Mouse (Mus musculus): ENCODE measurements around the gene Astn1. TPM values are rescaled to one million over a fixed set of nuclear protein-coding genes. Genes with fewer than 3 reads are reported as not detected.

Astn1 gene
- total and polyA plus RNA-seq, 2 experiments from 2014 or later = 0.10 to 0.95 TPM

DNA sequence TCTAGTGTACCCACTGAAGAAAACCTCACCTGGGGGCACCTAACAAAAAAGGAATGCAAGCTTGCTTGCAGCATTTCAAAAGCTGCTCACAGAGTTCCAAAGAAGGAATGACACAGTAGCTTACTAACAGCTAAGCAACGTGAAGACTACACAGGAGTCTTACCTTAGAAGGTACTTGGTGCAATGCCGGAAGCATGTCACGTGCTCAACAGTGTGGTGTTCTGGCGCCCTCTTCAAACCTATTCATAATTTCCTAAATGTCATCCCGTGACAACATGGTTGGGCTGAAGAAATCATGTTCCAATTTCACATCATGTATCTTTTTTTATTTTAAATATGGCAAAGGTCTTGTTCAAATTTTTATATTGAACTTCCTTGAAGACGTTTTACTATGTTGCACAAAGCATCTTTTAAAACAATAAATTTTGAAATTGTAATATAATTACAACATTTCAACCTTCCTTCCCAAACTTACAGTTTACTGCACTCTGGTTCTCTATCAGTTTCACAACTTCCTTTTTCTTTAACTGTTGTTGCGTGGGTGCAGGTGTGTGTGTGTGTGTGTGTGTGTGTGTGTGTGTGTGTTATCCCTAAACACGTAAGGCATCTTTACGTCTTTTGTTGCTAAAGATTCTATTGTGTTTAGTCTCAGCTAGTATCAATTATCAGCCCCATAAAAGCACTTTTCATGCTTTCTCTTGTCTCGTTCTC lies 335.9 kb downstream of the Astn1 start:
- H3K4me3 ChIP-seq (ENCODE audit: low read depth, low read length) = no peak overlapping the region
- H3K27ac ChIP-seq (ENCODE audit: low read depth) = no peak overlapping the region
- ATAC-seq (ENCODE audit: insufficient read depth, low read depth) (no peak), DNase-seq (ENCODE audit: low spot score) (no peak)
- no peaks in the 10 kb centered on the region for H3K27me3 ChIP-seq (ENCODE audit: control insufficient read depth, insufficient read depth, low read length)
- H3K4me1 ChIP-seq (ENCODE audit: control insufficient read depth, insufficient read depth) = no peaks in the 10 kb centered on the region
- no peak for TF ChIP-seq EP300 (IDR thresholded peaks at IDR 0.05; ENCODE audit: low read depth)
- no peak for TF ChIP-seq CTCF (IDR thresholded peaks at IDR 0.05; ENCODE audit: low read depth)
- no peak overlapping the region for H3K4me2 ChIP-seq (ENCODE audit: low read depth, low read length)
- no peaks in the 10 kb centered on the region for H3K9me3 ChIP-seq (replicated peaks; ENCODE audit: control insufficient read depth, low read length)
- 80% methylated on average over 10 of the region's 10 CpGs for WGBS
- no peaks in the 10 kb centered on the region for H3K36me3 ChIP-seq (replicated peaks; ENCODE audit: control insufficient read depth, insufficient read depth, low read length)
- H3K9ac ChIP-seq (replicated peaks; ENCODE audit: low read depth, low read length) = no peak overlapping the region

DNA sequence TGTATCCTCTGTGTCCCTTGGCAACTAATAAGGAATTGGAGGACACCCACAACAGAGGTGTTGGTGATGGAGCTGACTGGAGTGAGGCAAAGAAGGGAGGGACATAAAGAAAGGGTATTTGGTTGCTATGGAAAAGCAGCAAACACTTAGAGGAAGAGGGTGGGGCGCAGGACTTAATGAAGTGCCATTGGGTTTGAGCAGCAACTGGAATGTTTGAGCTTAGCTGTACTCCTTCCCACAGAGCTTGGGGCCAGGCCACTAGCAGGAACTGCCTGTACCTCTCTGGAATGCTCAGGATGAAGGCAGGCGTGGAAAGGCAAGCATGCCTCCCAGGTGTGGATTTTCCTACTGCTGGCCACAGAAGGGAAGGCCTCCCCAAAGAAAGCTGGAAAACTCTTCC lies 337.2 kb downstream of the Astn1 start:
- DNase-seq (ENCODE audit: low spot score) (no peak), ATAC-seq (ENCODE audit: insufficient read depth, low read depth) (no peak)
- H3K36me3 ChIP-seq (replicated peaks; ENCODE audit: control insufficient read depth, insufficient read depth, low read length) = no peaks in the 10 kb centered on the region
- H3K4me3 ChIP-seq (ENCODE audit: low read depth, low read length) = no peak overlapping the region
- H3K9ac ChIP-seq (replicated peaks; ENCODE audit: low read depth, low read length) = no peak overlapping the region
- H3K27ac ChIP-seq (ENCODE audit: low read depth) = no peak overlapping the region
- 92% methylated on average over 2 of the region's 2 CpGs for WGBS
- no peaks in the 10 kb centered on the region for H3K4me1 ChIP-seq (ENCODE audit: control insufficient read depth, insufficient read depth)
- TF ChIP-seq EP300 (IDR thresholded peaks at IDR 0.05; ENCODE audit: low read depth) = no peak
- no peak for TF ChIP-seq CTCF (IDR thresholded peaks at IDR 0.05; ENCODE audit: low read depth)
- no peaks in the 10 kb centered on the region for H3K27me3 ChIP-seq (ENCODE audit: control insufficient read depth, insufficient read depth, low read length)
- no peak overlapping the region for H3K4me2 ChIP-seq (ENCODE audit: low read depth, low read length)
- no peaks in the 10 kb centered on the region for H3K9me3 ChIP-seq (replicated peaks; ENCODE audit: control insufficient read depth, low read length)

DNA sequence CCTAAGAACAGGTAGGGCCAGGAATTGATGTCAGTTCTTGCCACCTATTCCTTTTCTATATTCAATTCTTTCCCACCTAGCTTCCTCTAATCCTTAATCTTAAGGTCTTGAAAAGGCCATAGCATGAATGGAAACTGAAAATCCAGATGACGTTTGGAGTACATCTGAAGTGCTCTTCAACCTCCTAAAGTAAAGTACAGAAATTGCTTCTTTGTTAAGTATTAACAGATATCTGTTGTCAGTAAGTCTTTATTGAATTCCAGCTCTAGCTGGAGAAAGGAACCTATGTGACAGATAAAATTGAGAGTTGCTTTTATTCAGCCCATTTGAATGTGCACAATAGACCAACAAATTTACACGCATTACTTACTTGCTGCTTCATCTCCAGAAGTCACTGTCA lies 338.1 kb downstream of the Astn1 start:
- WGBS = 69% methylated on average over 2 of the region's 2 CpGs
- Histone ChIP-seq H3K9me3 (replicated peaks; ENCODE audit: control insufficient read depth, low read length) (no peaks in the 10 kb centered on the region), H3K9ac (replicated peaks; ENCODE audit: low read depth, low read length) (no peak overlapping the region), H3K27ac (ENCODE audit: low read depth) (no peak overlapping the region), H3K4me1 (ENCODE audit: control insufficient read depth, insufficient read depth) (no peaks in the 10 kb centered on the region), H3K36me3 (replicated peaks; ENCODE audit: control insufficient read depth, insufficient read depth, low read length) (no peaks in the 10 kb centered on the region), H3K4me3 (ENCODE audit: low read depth, low read length) (no peak overlapping the region), H3K27me3 (ENCODE audit: control insufficient read depth, insufficient read depth, low read length) (no peaks in the 10 kb centered on the region), H3K4me2 (ENCODE audit: low read depth, low read length) (no peak overlapping the region)
- DNase-seq (ENCODE audit: low spot score) (no peak), ATAC-seq (ENCODE audit: insufficient read depth, low read depth) (no peak)
- TF ChIP-seq CTCF (IDR thresholded peaks at IDR 0.05; ENCODE audit: low read depth) (no peak), EP300 (IDR thresholded peaks at IDR 0.05; ENCODE audit: low read depth) (no peak)

DNA sequence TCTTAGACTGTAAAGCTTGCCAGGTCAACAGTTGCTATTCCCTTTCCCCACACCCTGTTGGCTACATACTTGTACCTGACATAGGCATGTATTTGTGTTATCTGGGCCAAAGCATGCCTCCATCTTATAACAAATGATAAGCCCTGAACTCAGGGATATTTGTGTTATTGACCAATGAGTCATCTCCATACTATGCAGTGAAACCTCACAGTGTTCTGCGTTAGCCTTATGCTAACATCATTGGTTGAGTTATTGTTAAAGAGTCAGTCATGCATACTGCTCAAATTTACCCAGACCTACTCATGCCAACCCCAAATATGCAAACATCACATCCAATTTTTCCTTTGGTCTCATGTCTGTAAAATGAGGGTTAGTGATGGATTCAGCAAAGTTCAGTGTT lies 339.3 kb downstream of the Astn1 start:
- ATAC-seq (ENCODE audit: insufficient read depth, low read depth) (no peak), DNase-seq (ENCODE audit: low spot score) (no peak)
- WGBS = 67% methylated on average over 1 of the region's 1 CpGs
- TF ChIP-seq EP300 (IDR thresholded peaks at IDR 0.05; ENCODE audit: low read depth) (no peak), CTCF (IDR thresholded peaks at IDR 0.05; ENCODE audit: low read depth) (no peak)
- Histone ChIP-seq H3K9ac (replicated peaks; ENCODE audit: low read depth, low read length) (no peak overlapping the region), H3K27me3 (ENCODE audit: control insufficient read depth, insufficient read depth, low read length) (no peaks in the 10 kb centered on the region), H3K4me2 (ENCODE audit: low read depth, low read length) (no peak overlapping the region), H3K4me3 (ENCODE audit: low read depth, low read length) (no peak overlapping the region), H3K4me1 (ENCODE audit: control insufficient read depth, insufficient read depth) (no peaks in the 10 kb centered on the region), H3K9me3 (replicated peaks; ENCODE audit: control insufficient read depth, low read length) (no peaks in the 10 kb centered on the region), H3K36me3 (replicated peaks; ENCODE audit: control insufficient read depth, insufficient read depth, low read length) (no peaks in the 10 kb centered on the region), H3K27ac (ENCODE audit: low read depth) (no peak overlapping the region)

DNA sequence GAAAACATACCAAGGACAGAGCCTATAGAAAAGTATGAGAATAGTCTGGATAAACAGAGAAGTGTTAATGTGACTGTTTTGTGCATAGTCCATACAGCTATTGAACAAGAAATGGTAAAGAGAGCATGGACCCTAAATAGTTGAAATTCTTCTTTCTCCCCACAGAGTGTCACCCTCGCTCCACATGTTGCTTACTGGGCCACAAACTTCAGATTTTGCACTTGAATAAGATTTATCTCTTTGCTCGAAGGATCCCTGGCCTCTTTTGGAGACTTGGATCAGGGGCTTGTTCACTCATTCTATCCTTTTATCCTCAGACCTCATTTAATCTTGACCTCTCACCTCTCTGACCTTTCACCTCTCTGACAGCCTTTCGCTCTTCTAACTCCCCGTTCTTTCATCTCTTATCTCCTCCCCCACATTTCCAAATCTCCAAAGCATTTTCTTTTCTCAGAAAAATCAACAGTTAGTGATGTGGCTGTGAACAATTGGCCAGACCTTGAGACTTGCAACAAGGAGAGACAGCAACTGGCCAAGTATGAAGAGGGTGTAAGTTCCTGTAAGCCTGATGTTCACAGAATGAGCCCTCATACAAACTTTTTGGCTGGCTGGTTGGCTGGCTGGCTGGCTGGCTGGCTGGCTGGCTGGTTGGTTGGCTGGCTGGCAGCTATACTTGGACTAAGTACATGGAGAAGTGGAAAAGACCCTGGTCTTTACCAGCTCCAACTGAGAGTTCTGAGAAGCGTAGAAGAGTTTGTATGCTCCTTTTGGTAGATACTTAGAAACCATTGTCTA lies 351.4 kb downstream of the Astn1 start:
- DNase-seq (ENCODE audit: low spot score) = peak; percentile 11
- H3K4me3 ChIP-seq (ENCODE audit: low read depth, low read length) = no peak overlapping the region
- H3K27ac ChIP-seq (ENCODE audit: low read depth) = no peak overlapping the region
- TF ChIP-seq CTCF (IDR thresholded peaks at IDR 0.05; ENCODE audit: low read depth) (peak; percentile 64), EP300 (IDR thresholded peaks at IDR 0.05; ENCODE audit: low read depth) (no peak)
- WGBS = 37% methylated on average over 5 of the region's 5 CpGs
- no peak overlapping the region for H3K4me2 ChIP-seq (ENCODE audit: low read depth, low read length)
- H3K9me3 ChIP-seq (replicated peaks; ENCODE audit: control insufficient read depth, low read length) = no peaks in the 10 kb centered on the region
- no peak for ATAC-seq (ENCODE audit: insufficient read depth, low read depth)
- H3K27me3 ChIP-seq (ENCODE audit: control insufficient read depth, insufficient read depth, low read length) = no peaks in the 10 kb centered on the region
- H3K4me1 ChIP-seq (ENCODE audit: control insufficient read depth, insufficient read depth) = no peaks in the 10 kb centered on the region
- H3K36me3 ChIP-seq (replicated peaks; ENCODE audit: control insufficient read depth, insufficient read depth, low read length) = no peaks in the 10 kb centered on the region
- no peak overlapping the region for H3K9ac ChIP-seq (replicated peaks; ENCODE audit: low read depth, low read length)
